Mouse (Mus musculus) forebrain, embryonic 14.5 days (tissue): ENCODE results near the gene Tsc22d3. TPM values are rescaled to one million over a fixed set of nuclear protein-coding genes. Genes with fewer than 3 reads are reported as not detected.
"Not testable (repeated sequence)": the region's sequence is repeated elsewhere in the genome, so short reads cannot be mapped to it uniquely, and the experiment has no call there.

Experiments used
- ATAC-seq: fragments of 200-750 bp; cut with Nextera tagmentation; 2 replicates; pipeline ENCODE4 v1.8.0; 2017; ENCODE audit warnings: mild to moderate bottlenecking, moderate library complexity
- DNase-seq: peaks from one replicate; pipeline ENCODE4 v3.0.0-alpha.2; 2015; ENCODE audit warnings: low spot score
- H3K27ac ChIP-seq: fragments of 300-500 bp; sonication (generic); 2 replicates; pipeline ENCODE4 v1.5.1; 2014; ENCODE audit warnings: low read depth, mild to moderate bottlenecking, control low read depth, low read length, moderate library complexity
- H3K27me3 ChIP-seq: fragments of 300-500 bp; sonication (generic); replicated peaks from 2 replicates; pipeline ENCODE4 v1.6.1; 2014; ENCODE audit warnings: low read length, control low read depth, mixed read lengths; ENCODE audit not compliant: control insufficient read depth, insufficient read depth
- H3K36me3 ChIP-seq: fragments of 300-500 bp; sonication (generic); 2 replicates; pipeline ENCODE4 v1.6.1; 2014; ENCODE audit warnings: low read length, control low read depth; ENCODE audit not compliant: control insufficient read depth, insufficient read depth
- H3K4me1 ChIP-seq: fragments of 300-500 bp; sonication (generic); 2 replicates; pipeline ENCODE4 v1.6.1; 2014; ENCODE audit warnings: antibody characterized with exemption, low read length, control low read depth; ENCODE audit not compliant: control insufficient read depth, insufficient read depth
- H3K4me2 ChIP-seq: fragments of 300-500 bp; sonication (generic); 2 replicates; pipeline ENCODE4 v1.6.1; 2014; ENCODE audit warnings: mild to moderate bottlenecking, control low read depth, low read length
- H3K4me3 ChIP-seq: fragments of 300-500 bp; sonication (generic); 2 replicates; pipeline ENCODE4 v1.5.1; 2014; ENCODE audit warnings: low read depth, low read length, control low read depth
- H3K9ac ChIP-seq: fragments of 300-500 bp; sonication (generic); 2 replicates; pipeline ENCODE4 v1.6.1; 2014; ENCODE audit warnings: mild to moderate bottlenecking, low read length, control low read depth, moderate library complexity
- H3K9me3 ChIP-seq: fragments of 300-500 bp; sonication (generic); replicated peaks from 2 replicates; pipeline ENCODE4 v1.6.1; 2016; ENCODE audit warnings: low read length, control low read depth, mixed read lengths; ENCODE audit not compliant: control insufficient read depth
- WGBS: fragments of 180-500 bp; shearing (Covaris S2); extraction: QIAGEN DNeasy Blood & Tissue Kit; methylation state at CpG from one replicate; pipeline ENCODE4 v1.1.7; 2014; 5-methylcytosine and 5-hydroxymethylcytosine counted together
- polyA plus RNA-seq: library from polyadenylated mRNA; unstranded; fragments of >200 nt; fragmentation: Nextera tagmentation; extraction: Ambion mirVana; gene quantifications from 2 replicates; pipeline ENCODE4 v1.2.1, GENCODE M21; 2014

Gene Tsc22d3
- polyA plus RNA-seq, 1 experiment from 2014 or later, result 103 TPM

GRCm38 (mm10) chrX:140510696-140511429 is 89.6 kb downstream of the Tsc22d3 start:
- H3K27ac ChIP-seq, result no peak overlapping the region
- no peaks in the 10 kb centered on the region for H3K4me1 ChIP-seq
- WGBS, result 40% methylated on average over 24 of the region's 24 CpGs
- ATAC-seq, result no peak
- H3K9me3 ChIP-seq, result no peaks in the 10 kb centered on the region
- no peaks in the 10 kb centered on the region for H3K36me3 ChIP-seq
- peak overlapping the region; percentile 21; the same call in 1 of the 2 replicates for H3K4me2 ChIP-seq
- H3K27me3 ChIP-seq, result 0 out of 2 replicates have a peak, but pooled peaks cover 5% of the 10 kb centered on the region
- DNase-seq, result no peak
- no peak overlapping the region for H3K4me3 ChIP-seq
- 0 out of 2 replicates have a peak overlapping the region, but pooled peaks have one; percentile 2 for H3K9ac ChIP-seq

GRCm38 (mm10) chrX:140509817-140510216 is 90.6 kb downstream of the Tsc22d3 start:
- H3K4me2 ChIP-seq, result no peak overlapping the region
- no peak for DNase-seq
- H3K9me3 ChIP-seq, result no peaks in the 10 kb centered on the region
- H3K27ac ChIP-seq, result no peak overlapping the region
- no peak for ATAC-seq
- no peaks in the 10 kb centered on the region for H3K4me1 ChIP-seq
- H3K9ac ChIP-seq, result no peak overlapping the region
- H3K27me3 ChIP-seq, result 0 out of 2 replicates have a peak, but pooled peaks cover 5% of the 10 kb centered on the region
- WGBS, result 56% methylated on average over 6 of the region's 6 CpGs
- no peaks in the 10 kb centered on the region for H3K36me3 ChIP-seq
- H3K4me3 ChIP-seq, result no peak overlapping the region

GRCm38 (mm10) chrX:140508791-140509190 is 91.7 kb downstream of the Tsc22d3 start:
- DNase-seq, result not testable (repeated sequence)
- WGBS, result 79% methylated on average over 4 of the region's 4 CpGs

GRCm38 (mm10) chrX:140507377-140507776 is 93.1 kb downstream of the Tsc22d3 start:
- Histone ChIP-seq H3K4me3 (no peak overlapping the region), H3K4me1 (no peaks in the 10 kb centered on the region), H3K9me3 (no peaks in the 10 kb centered on the region), H3K36me3 (no peaks in the 10 kb centered on the region), H3K27me3 (no peaks in the 10 kb centered on the region), H3K9ac (no peak overlapping the region), H3K27ac (no peak overlapping the region), H3K4me2 (no peak overlapping the region)
- DNase-seq (no peak), ATAC-seq (no peak)
- 87% methylated on average over 1 of the region's 1 CpGs for whole genome bisulfite sequencing

More at GRCm38 (mm10) chrX:140508791-140509190, 91.7 kb downstream of the Tsc22d3 start:
- H3K36me3 ChIP-seq, H3K27me3 ChIP-seq, H3K4me2 ChIP-seq, H3K27ac ChIP-seq, ATAC-seq, H3K9ac ChIP-seq, H3K4me1 ChIP-seq, H3K4me3 ChIP-seq, H3K9me3 ChIP-seq: not testable (repeated sequence)

GRCm38 (mm10) chrX:140506436-140507180 is 93.9 kb downstream of the Tsc22d3 start:
- no peaks in the 10 kb centered on the region for H3K36me3 ChIP-seq
- no peak overlapping the region for H3K27ac ChIP-seq
- H3K9me3 ChIP-seq, result no peaks in the 10 kb centered on the region
- DNase-seq (no peak), ATAC-seq (no peak)
- no peak overlapping the region for H3K4me3 ChIP-seq
- no peak overlapping the region for H3K9ac ChIP-seq
- 55% methylated on average over 6 of the region's 6 CpGs for WGBS
- no peaks in the 10 kb centered on the region for H3K4me1 ChIP-seq
- H3K4me2 ChIP-seq, result no peak overlapping the region
- H3K27me3 ChIP-seq, result no peaks in the 10 kb centered on the region

GRCm38 (mm10) chrX:140505497-140506238 is 94.8 kb downstream of the Tsc22d3 start:
- no peaks in the 10 kb centered on the region for H3K4me1 ChIP-seq
- H3K27me3 ChIP-seq, result no peaks in the 10 kb centered on the region
- H3K36me3 ChIP-seq, result no peaks in the 10 kb centered on the region
- ATAC-seq, result no peak
- no peak overlapping the region for H3K9ac ChIP-seq
- DNase-seq, result no peak
- WGBS, result 57% methylated on average over 15 of the region's 15 CpGs
- H3K9me3 ChIP-seq, result no peaks in the 10 kb centered on the region
- no peak overlapping the region for H3K4me2 ChIP-seq
- no peak overlapping the region for H3K27ac ChIP-seq
- H3K4me3 ChIP-seq, result no peak overlapping the region

- Histone ChIP-seq H3K4me2 (no peak overlapping the region), H3K9ac (no peak overlapping the region), H3K4me3 (no peak overlapping the region), H3K4me1 (no peaks in the 10 kb centered on the region), H3K27ac (no peak overlapping the region), H3K9me3 (no peaks in the 10 kb centered on the region), H3K27me3 (no peaks in the 10 kb centered on the region), H3K36me3 (no peaks in the 10 kb centered on the region)
- DNase-seq (peak; percentile 36), ATAC-seq (no peak)
- WGBS, result 33% methylated on average over 7 of the region's 7 CpGs
Measured at GRCm38 (mm10) chrX:140503905-140504304, 96.6 kb downstream of the Tsc22d3 start.

- DNase-seq (no peak), ATAC-seq (no peak)
- no peaks in the 10 kb centered on the region for H3K4me1 ChIP-seq
- H3K36me3 ChIP-seq, result no peaks in the 10 kb centered on the region
- no peak overlapping the region for H3K4me3 ChIP-seq
- WGBS, result 72% methylated on average over 9 of the region's 9 CpGs
- H3K27me3 ChIP-seq, result no peaks in the 10 kb centered on the region
- no peak overlapping the region for H3K4me2 ChIP-seq
- H3K9ac ChIP-seq, result no peak overlapping the region
- no peaks in the 10 kb centered on the region for H3K9me3 ChIP-seq
- H3K27ac ChIP-seq, result no peak overlapping the region
Measured at GRCm38 (mm10) chrX:140501401-140502301, 98.8 kb downstream of the Tsc22d3 start.
